Mouse (Mus musculus) hindbrain, embryonic 15.5 days (tissue): ENCODE results near the gene Filip1l. TPM values are rescaled to one million over a fixed set of nuclear protein-coding genes. Genes with fewer than 3 reads are reported as not detected.

Source experiments
- ATAC-seq: fragments of 200-750 bp; cut with Nextera tagmentation; 2 replicates; pipeline ENCODE4 v1.8.0; 2017; ENCODE audit warnings: low read depth, moderate number of reproducible peaks, moderate TSS enrichment; ENCODE audit not compliant: low FRiP score
- H3K27ac ChIP-seq: fragments of 300-500 bp; sonication (generic); replicated peaks from 2 replicates; pipeline ENCODE4 v1.5.1; 2015; ENCODE audit warnings: mild to moderate bottlenecking, inconsistent platforms
- H3K27me3 ChIP-seq: fragments of 300-500 bp; sonication (generic); 2 replicates; pipeline ENCODE4 v1.6.1; 2015; ENCODE audit warnings: control low read depth, inconsistent platforms
- H3K36me3 ChIP-seq: fragments of 300-500 bp; sonication (generic); 2 replicates; pipeline ENCODE4 v1.6.1; 2015; ENCODE audit warnings: control low read depth, inconsistent platforms
- H3K4me1 ChIP-seq: fragments of 300-500 bp; sonication (generic); replicated peaks from 2 replicates; pipeline ENCODE4 v1.6.1; 2015; ENCODE audit warnings: control low read depth, inconsistent platforms
- H3K4me2 ChIP-seq: fragments of 300-500 bp; sonication (generic); 2 replicates; pipeline ENCODE4 v1.6.1; 2015; ENCODE audit warnings: moderate library complexity, mild to moderate bottlenecking, inconsistent platforms
- H3K4me3 ChIP-seq: fragments of 300-500 bp; sonication (generic); 2 replicates; pipeline ENCODE4 v1.5.1; 2015; ENCODE audit warnings: mild to moderate bottlenecking, inconsistent platforms
- H3K9ac ChIP-seq: fragments of 300-500 bp; sonication (generic); 2 replicates; pipeline ENCODE4 v1.6.1; 2015; ENCODE audit warnings: inconsistent platforms
- H3K9me3 ChIP-seq: fragments of 300-500 bp; sonication (generic); 2 replicates; pipeline ENCODE4 v1.6.1; 2016; ENCODE audit warnings: control low read depth, inconsistent platforms
- WGBS: fragments of 180-500 bp; shearing (Covaris S2); methylation state at CpG from one replicate; pipeline ENCODE4 v1.1.7; 2015; 5-methylcytosine and 5-hydroxymethylcytosine counted together
- polyA plus RNA-seq: library from polyadenylated mRNA; unstranded; fragments of >200 nt; fragmentation: Nextera tagmentation; extraction: Ambion mirVana; gene quantifications from 2 replicates; pipeline ENCODE4 v1.2.1, GENCODE M21; 2015

The Filip1l gene
- polyA plus RNA-seq, 1 experiment from 2014 or later = 2.6 TPM

GRCm38 (mm10) chr16:57403825-57404224 lies 50.9 kb downstream of the Filip1l start:
- Histone ChIP-seq H3K4me3 (no peak overlapping the region), H3K9ac (no peak overlapping the region), H3K36me3 (no peaks in the 10 kb centered on the region), H3K4me1 (no peaks in the 10 kb centered on the region), H3K27me3 (no peaks in the 10 kb centered on the region), H3K9me3 (no peaks in the 10 kb centered on the region), H3K27ac (no peak overlapping the region), H3K4me2 (no peak overlapping the region)
- ATAC-seq = no peak
- WGBS = 78% methylated on average over 5 of the region's 5 CpGs

DNA sequence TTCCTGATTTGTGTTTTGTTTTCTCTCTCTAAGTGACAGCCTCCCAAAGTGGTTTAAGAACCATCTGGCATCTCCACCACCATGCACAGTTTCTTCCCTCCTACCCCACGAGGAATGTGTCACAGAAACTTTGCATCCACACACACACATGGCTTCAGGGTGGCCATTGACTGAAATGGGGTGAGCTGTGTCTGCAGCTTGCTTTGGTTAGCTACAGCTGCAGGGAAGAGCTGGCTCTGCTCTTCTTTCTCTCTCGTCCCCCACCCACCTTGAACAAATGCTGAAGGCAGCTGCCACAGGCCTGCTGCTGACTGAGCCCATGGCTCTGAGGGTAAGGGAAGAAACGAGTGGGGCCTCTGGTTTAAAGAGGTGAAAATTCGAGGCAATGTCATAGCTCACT lies 59.9 kb downstream of the Filip1l start:
- Histone ChIP-seq H3K4me3 (no peak overlapping the region), H3K27ac (no peak overlapping the region), H3K9ac (no peak overlapping the region), H3K36me3 (no peaks in the 10 kb centered on the region), H3K27me3 (no peaks in the 10 kb centered on the region), H3K4me1 (no peaks in the 10 kb centered on the region), H3K4me2 (no peak overlapping the region), H3K9me3 (no peaks in the 10 kb centered on the region)
- WGBS = 57% methylated on average over 4 of the region's 4 CpGs
- no peak for ATAC-seq

GRCm38 (mm10) chr16:57416049-57416448 lies 63.2 kb downstream of the Filip1l start:
- 36% methylated on average over 2 of the region's 2 CpGs for WGBS
- Histone ChIP-seq H3K4me1 (no peaks in the 10 kb centered on the region), H3K9ac (no peak overlapping the region), H3K4me2 (no peak overlapping the region), H3K27me3 (no peaks in the 10 kb centered on the region), H3K36me3 (no peaks in the 10 kb centered on the region), H3K27ac (no peak overlapping the region), H3K4me3 (no peak overlapping the region), H3K9me3 (no peaks in the 10 kb centered on the region)
- no peak for ATAC-seq

- no peaks in the 10 kb centered on the region for H3K36me3 ChIP-seq
- WGBS = 91% methylated on average over 9 of the region's 9 CpGs
- no peak for ATAC-seq
- no peaks in the 10 kb centered on the region for H3K27me3 ChIP-seq
- H3K4me2 ChIP-seq = no peak overlapping the region
- H3K9me3 ChIP-seq = no peaks in the 10 kb centered on the region
- no peak overlapping the region for H3K27ac ChIP-seq
- H3K9ac ChIP-seq = no peak overlapping the region
- no peaks in the 10 kb centered on the region for H3K4me1 ChIP-seq
- no peak overlapping the region for H3K4me3 ChIP-seq
Measured at GRCm38 (mm10) chr16:57417017-57417416, 64.1 kb downstream of the Filip1l start.

DNA sequence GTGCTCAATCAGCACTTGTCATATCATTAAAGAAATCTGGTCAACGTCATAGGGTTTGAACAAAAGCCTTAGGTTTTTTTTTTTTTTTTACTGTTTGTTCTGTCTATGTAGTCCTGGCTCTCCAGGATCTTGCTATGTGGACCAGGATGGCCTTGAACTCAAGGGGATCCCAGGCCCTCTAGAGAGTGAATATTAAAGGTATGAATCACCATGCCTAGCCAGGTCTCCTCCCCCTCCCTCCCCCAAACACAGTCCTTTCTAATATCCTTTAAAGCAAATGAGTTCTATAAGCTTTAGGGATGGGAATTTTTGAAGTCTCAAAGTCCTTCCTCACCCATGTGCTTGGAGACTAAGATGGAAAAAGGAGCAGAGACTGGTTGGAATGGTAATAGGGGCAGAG lies 65.1 kb downstream of the Filip1l start:
- Histone ChIP-seq H3K27ac (no peak overlapping the region), H3K36me3 (no peaks in the 10 kb centered on the region), H3K9me3 (no peaks in the 10 kb centered on the region), H3K9ac (no peak overlapping the region), H3K4me3 (no peak overlapping the region), H3K27me3 (no peaks in the 10 kb centered on the region), H3K4me2 (no peak overlapping the region), H3K4me1 (no peaks in the 10 kb centered on the region)
- 87% methylated on average over 1 of the region's 1 CpGs for WGBS
- ATAC-seq = no peak

DNA sequence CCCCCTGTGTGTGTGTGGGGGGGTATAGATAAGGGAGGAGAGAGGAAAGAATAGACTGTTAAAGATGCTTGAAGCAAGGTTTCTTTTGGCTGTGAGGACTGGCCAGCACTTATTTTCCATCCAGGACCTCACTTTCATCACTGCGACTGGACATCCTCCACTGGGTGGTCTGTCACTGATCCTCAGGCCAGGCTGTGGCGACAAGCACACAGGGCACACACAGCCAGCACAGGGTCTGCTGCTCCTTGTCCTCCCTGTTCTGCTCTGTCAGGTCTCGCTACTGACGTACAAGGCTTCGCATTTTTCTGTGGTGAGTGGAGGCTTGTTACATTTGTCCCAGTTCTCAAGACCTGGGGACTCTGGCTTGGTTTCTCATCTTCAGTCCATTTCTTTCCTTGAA lies 66.4 kb downstream of the Filip1l start:
- WGBS = 73% methylated on average over 5 of the region's 5 CpGs
- H3K4me1 ChIP-seq = no peaks in the 10 kb centered on the region
- no peak for ATAC-seq
- no peaks in the 10 kb centered on the region for H3K9me3 ChIP-seq
- no peak overlapping the region for H3K4me2 ChIP-seq
- H3K4me3 ChIP-seq = no peak overlapping the region
- H3K27me3 ChIP-seq = no peaks in the 10 kb centered on the region
- no peak overlapping the region for H3K9ac ChIP-seq
- H3K36me3 ChIP-seq = no peaks in the 10 kb centered on the region
- no peak overlapping the region for H3K27ac ChIP-seq

DNA sequence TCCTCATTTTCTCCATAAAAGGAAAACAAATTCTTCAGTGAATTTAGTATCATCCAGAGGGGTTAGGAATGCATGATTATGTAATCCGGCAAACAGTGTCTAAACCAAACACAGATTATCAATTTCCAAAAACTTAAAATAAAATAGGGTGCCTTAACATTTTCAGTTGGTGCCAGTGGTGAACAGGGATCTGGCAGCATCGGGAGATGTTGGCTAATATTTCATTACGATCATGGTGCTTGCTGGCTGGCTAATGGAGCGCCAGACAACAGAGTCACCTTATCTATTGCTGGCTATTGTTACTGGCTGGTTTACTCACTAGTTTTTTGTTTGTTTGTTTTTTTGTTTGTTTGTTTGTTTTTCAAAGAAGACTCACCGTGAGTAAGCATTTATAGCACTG lies 67.0 kb downstream of the Filip1l start:
- 93% methylated on average over 5 of the region's 5 CpGs for WGBS
- no peaks in the 10 kb centered on the region for H3K36me3 ChIP-seq
- no peak for ATAC-seq

GRCm38 (mm10) chr16:57420773-57421556 lies 68.1 kb downstream of the Filip1l start:
- WGBS = 54% methylated on average over 8 of the region's 8 CpGs
- H3K9ac ChIP-seq = no peak overlapping the region
- H3K36me3 ChIP-seq = no peaks in the 10 kb centered on the region
- no peaks in the 10 kb centered on the region for H3K4me1 ChIP-seq
- no peak overlapping the region for H3K4me3 ChIP-seq
- no peaks in the 10 kb centered on the region for H3K9me3 ChIP-seq
- H3K27ac ChIP-seq = no peak overlapping the region
- no peak overlapping the region for H3K4me2 ChIP-seq
- no peak for ATAC-seq
- no peaks in the 10 kb centered on the region for H3K27me3 ChIP-seq

More for the DNA sequence above, 67.0 kb downstream of the Filip1l start:
- Histone ChIP-seq H3K4me3 (no peak overlapping the region), H3K27ac (no peak overlapping the region), H3K4me2 (no peak overlapping the region), H3K9me3 (no peaks in the 10 kb centered on the region), H3K4me1 (no peaks in the 10 kb centered on the region), H3K9ac (no peak overlapping the region), H3K27me3 (no peaks in the 10 kb centered on the region)

DNA sequence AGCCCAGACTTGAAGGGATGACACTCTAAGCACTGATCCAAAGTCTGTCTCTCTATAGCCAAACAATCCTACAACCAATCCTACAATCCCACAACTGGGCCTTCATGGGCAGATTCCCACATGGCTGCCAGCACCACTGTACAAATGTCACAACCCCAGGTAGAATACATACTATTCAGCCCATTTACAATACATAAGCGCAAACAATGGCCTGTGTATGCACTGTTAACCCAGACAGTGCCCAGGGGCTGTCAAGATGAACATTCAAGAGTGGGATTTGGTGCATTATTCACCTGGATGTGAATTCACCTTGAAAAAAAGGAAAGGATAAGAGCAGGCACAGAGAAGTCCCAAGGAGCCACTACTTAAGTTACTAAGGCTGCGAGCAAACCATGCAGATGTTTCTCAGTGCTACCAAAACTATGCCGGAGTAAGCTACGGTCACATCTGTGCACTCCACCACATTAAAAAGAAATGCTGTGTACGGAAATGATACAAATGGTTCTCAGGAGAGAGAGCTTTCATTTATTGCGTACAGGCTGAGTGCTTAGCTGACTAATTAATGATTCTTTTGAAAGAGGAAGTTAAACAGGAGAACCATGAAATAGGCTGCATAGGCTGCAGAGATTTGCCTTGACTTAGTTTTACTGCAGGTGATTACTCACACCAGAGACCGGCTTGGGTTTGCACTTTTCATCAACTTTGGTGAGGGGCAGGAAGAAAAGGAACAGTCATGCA lies 69.0 kb downstream of the Filip1l start:
- H3K27me3 ChIP-seq = no peaks in the 10 kb centered on the region
- no peaks in the 10 kb centered on the region for H3K9me3 ChIP-seq
- no peak overlapping the region for H3K27ac ChIP-seq
- ATAC-seq = 0 out of 2 replicates have a peak, but pooled peaks have one; percentile 43
- no peak overlapping the region for H3K4me2 ChIP-seq
- H3K36me3 ChIP-seq = no peaks in the 10 kb centered on the region
- 73% methylated on average over 7 of the region's 7 CpGs for WGBS
- H3K4me1 ChIP-seq = no peaks in the 10 kb centered on the region
- no peak overlapping the region for H3K4me3 ChIP-seq
- no peak overlapping the region for H3K9ac ChIP-seq

DNA sequence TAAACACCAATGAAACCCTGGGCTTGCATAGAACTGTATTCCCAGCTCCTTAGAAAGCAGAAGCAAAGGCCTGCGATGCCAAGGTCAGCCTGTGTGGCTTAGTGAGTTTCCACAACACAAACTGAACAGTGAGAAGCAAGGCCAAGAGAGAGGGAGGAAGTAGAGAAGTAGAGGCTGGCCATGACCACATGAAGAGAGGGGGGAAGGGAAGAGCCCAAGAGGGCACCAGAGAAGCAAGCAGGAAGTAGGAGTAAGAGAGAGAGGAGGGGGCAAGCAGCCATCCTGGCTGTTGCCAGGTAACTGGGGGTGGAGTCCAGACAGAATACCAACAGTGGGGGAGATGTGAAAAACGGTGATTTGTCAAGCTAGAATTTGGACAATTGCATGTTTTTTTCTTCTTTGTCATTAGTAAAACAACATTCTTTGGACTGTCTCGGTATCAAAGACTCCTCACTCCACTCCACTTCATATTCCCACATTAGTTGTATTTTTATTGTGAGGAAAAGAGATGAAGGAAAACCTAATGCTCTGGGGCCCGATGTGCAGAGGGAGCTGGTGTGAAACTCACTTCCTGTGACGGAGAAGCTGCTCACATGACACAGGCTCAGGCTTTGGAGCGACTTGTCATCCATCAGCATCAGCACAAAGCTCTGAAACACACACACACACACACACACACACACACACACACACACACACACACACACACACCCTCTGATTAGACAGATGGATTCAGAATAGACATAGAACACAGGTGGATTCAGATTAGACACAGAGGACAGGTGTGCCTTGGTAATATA lies 70.3 kb downstream of the Filip1l start:
- Histone ChIP-seq H3K9me3 (no peaks in the 10 kb centered on the region), H3K4me3 (no peak overlapping the region), H3K4me1 (no peaks in the 10 kb centered on the region), H3K9ac (no peak overlapping the region), H3K4me2 (no peak overlapping the region), H3K36me3 (no peaks in the 10 kb centered on the region), H3K27me3 (no peaks in the 10 kb centered on the region), H3K27ac (no peak overlapping the region)
- no peak for ATAC-seq
- 36% methylated on average over 6 of the region's 6 CpGs for whole genome bisulfite sequencing

- no peaks in the 10 kb centered on the region for H3K36me3 ChIP-seq
- H3K4me3 ChIP-seq = no peak overlapping the region
- H3K27ac ChIP-seq = no peak overlapping the region
- H3K9me3 ChIP-seq = no peaks in the 10 kb centered on the region
- H3K4me1 ChIP-seq = no peaks in the 10 kb centered on the region
- H3K4me2 ChIP-seq = no peak overlapping the region
- WGBS = 64% methylated on average over 10 of the region's 10 CpGs
- no peaks in the 10 kb centered on the region for H3K27me3 ChIP-seq
- H3K9ac ChIP-seq = no peak overlapping the region
- ATAC-seq = no peak
Measured at GRCm38 (mm10) chr16:57426680-57427079, 73.8 kb downstream of the Filip1l start.
